Mouse (Mus musculus) embryo, embryonic 9.5 days (tissue): ENCODE data around the gene Cacng7.

Experiments used
- DNase-seq: peaks from one replicate; pipeline ENCODE4 v3.0.0-alpha.2; 2017; ENCODE audit errors: extremely low spot score

Cacng7 gene

GRCm38 (mm10) chr7:3302556-3303275, 30.0 kb upstream of the Cacng7 start:
- peak; percentile 37 for DNase-seq

GRCm38 (mm10) chr7:3303276-3303781, 29.4 kb upstream of the Cacng7 start:
- DNase-seq, result peak; percentile 66

- peak; percentile 39 for DNase-seq
Measured at GRCm38 (mm10) chr7:3303789-3304188, 29.0 kb upstream of the Cacng7 start.

- DNase-seq, result no peak
Measured at GRCm38 (mm10) chr7:3304298-3304697, 28.5 kb upstream of the Cacng7 start.

GRCm38 (mm10) chr7:3306400-3306799, 26.4 kb upstream of the Cacng7 start:
- no peak for DNase-seq

- DNase-seq, result no peak
Measured at GRCm38 (mm10) chr7:3308646-3309045, 24.1 kb upstream of the Cacng7 start.

GRCm38 (mm10) chr7:3310233-3310632, 22.5 kb upstream of the Cacng7 start:
- no peak for DNase-seq

GRCm38 (mm10) chr7:3313571-3313970, 19.2 kb upstream of the Cacng7 start:
- DNase-seq, result no peak

- DNase-seq, result no peak
Measured at GRCm38 (mm10) chr7:3314121-3314520, 18.6 kb upstream of the Cacng7 start.

- DNase-seq, result no peak
Measured at GRCm38 (mm10) chr7:3317704-3318103, 15.1 kb upstream of the Cacng7 start.

- DNase-seq, result no peak
Measured at GRCm38 (mm10) chr7:3320856-3321255, 11.9 kb upstream of the Cacng7 start.

- DNase-seq, result no peak
Measured at GRCm38 (mm10) chr7:3323826-3324225, 8.9 kb upstream of the Cacng7 start.

GRCm38 (mm10) chr7:3327961-3328360, 4.8 kb upstream of the Cacng7 start:
- peak; percentile 10 for DNase-seq

- DNase-seq, result peak; percentile 78
Measured at GRCm38 (mm10) chr7:3329776-3330546, 2.8 kb upstream of the Cacng7 start.

- DNase-seq, result no peak
Measured at GRCm38 (mm10) chr7:3331171-3331570, 1.6 kb upstream of the Cacng7 start.

- DNase-seq, result peak; percentile 85
Measured at GRCm38 (mm10) chr7:3331581-3332223, 1.1 kb upstream of the Cacng7 start.

- no peak for DNase-seq
Measured at GRCm38 (mm10) chr7:3332224-3332615, 535 bp upstream of the Cacng7 start.

- DNase-seq, result no peak
Measured at GRCm38 (mm10) chr7:3333542-3333941, 787 bp downstream of the Cacng7 start.

- no peak for DNase-seq
Measured at GRCm38 (mm10) chr7:3336412-3336811, 3.7 kb downstream of the Cacng7 start.

- no peak for DNase-seq
Measured at GRCm38 (mm10) chr7:3338286-3338935, 5.7 kb downstream of the Cacng7 start.

- DNase-seq, result no peak
Measured at GRCm38 (mm10) chr7:3339010-3339409, 6.3 kb downstream of the Cacng7 start.

- no peak for DNase-seq
Measured at GRCm38 (mm10) chr7:3343861-3344260, 11.1 kb downstream of the Cacng7 start.
